Comparison of ENCODE assay signal across 8 mouse cellular contexts in genomic region chr1:66700149-66700692, GRCm38 (mm10). TPM values are rescaled to one million over a fixed set of nuclear protein-coding genes. Genes with fewer than 3 reads are reported as not detected.
A peak's percentile ranks its signal among the peaks of the same experiment; 100 is the strongest.
DNase-seq lines count a peak whose midpoint lies in the region; ATAC-seq and TF ChIP-seq lines count a peak whose summit lies in the region.

No protein-coding gene starts in this region.

- peaks cover 16% of the 10 kb centered on the region for H3K79me3 ChIP-seq in C2C12 (ENCODE audit: low read depth)

- H3K79me2 ChIP-seq in C2C12 (ENCODE audit: control insufficient read depth, insufficient read depth) = peaks cover 45% of the 10 kb centered on the region

- H3K9me3 ChIP-seq in forebrain, embryonic 16.5 days (ENCODE audit: control insufficient read depth, low read length) = no peaks in the 10 kb centered on the region
- H3K9me3 ChIP-seq in liver, postnatal 0 days (ENCODE audit: low read length) = no peaks in the 10 kb centered on the region

- H3ac ChIP-seq in C2C12 (ENCODE audit: control insufficient read depth, insufficient read length, low read depth) = no peak overlapping the region

- peak overlapping the region; percentile 45 for H3K4me2 ChIP-seq in forebrain, embryonic 16.5 days (ENCODE audit: low read length)
- peak overlapping the region; percentile 84 for H3K4me2 ChIP-seq in liver, postnatal 0 days (ENCODE audit: low read depth, low read length)

- H3K4me3 ChIP-seq in C2C12 (ENCODE audit: insufficient read depth, poor library complexity, severe bottlenecking) = peak overlapping the region; percentile 61
- H3K4me3 ChIP-seq in forebrain, embryonic 16.5 days (replicated peaks; ENCODE audit: low read length) = peak overlapping the region; percentile 85
- peak overlapping the region; percentile 88 for H3K4me3 ChIP-seq in liver, postnatal 0 days (ENCODE audit: low read depth, low read length)

- no peak; the same call in 1 of the 2 replicates for ATAC-seq in forebrain, embryonic 16.5 days
- peak; percentile 6; the same call in 1 of the 2 replicates for ATAC-seq in liver, postnatal 0 days

- intact Hi-C loops in left cerebral cortex, postnatal 25 days (cut with DNase I) = loop anchor here (5.0 kb wide), 1 partner anchor 117 kb away; the partner anchor contains the start of gene Kansl1l

- TF ChIP-seq EP300 in liver, postnatal 0 days (IDR thresholded peaks at IDR 0.05; ENCODE audit: low read depth) = no peak

- peaks cover 9% of the 10 kb centered on the region for H3K4me1 ChIP-seq in forebrain, embryonic 16.5 days (replicated peaks; ENCODE audit: control insufficient read depth, insufficient read depth, low read length)
- H3K4me1 ChIP-seq in liver, postnatal 0 days (ENCODE audit: insufficient read depth) = peaks cover 15% of the 10 kb centered on the region

- no peak overlapping the region for H3K9ac ChIP-seq in forebrain, embryonic 16.5 days (replicated peaks; ENCODE audit: low read depth, low read length)
- H3K9ac ChIP-seq in liver, postnatal 0 days (replicated peaks) = no peak overlapping the region; the same call in 1 of the 2 replicates

- H3K27me3 ChIP-seq in C2C12 (ENCODE audit: control insufficient read depth, insufficient read depth, insufficient read length) = no peaks in the 10 kb centered on the region
- H3K27me3 ChIP-seq in forebrain, embryonic 16.5 days (replicated peaks; ENCODE audit: control insufficient read depth, insufficient read depth, low read length) = no peaks in the 10 kb centered on the region
- no peaks in the 10 kb centered on the region for H3K27me3 ChIP-seq in liver, postnatal 0 days (ENCODE audit: insufficient read depth, low read length)

- H3K36me3 ChIP-seq in C2C12 (ENCODE audit: control insufficient read depth, insufficient read depth) = no peaks in the 10 kb centered on the region
- no peaks in the 10 kb centered on the region for H3K36me3 ChIP-seq in forebrain, embryonic 16.5 days (ENCODE audit: control insufficient read depth, insufficient read depth)
- no peaks in the 10 kb centered on the region; the same call in 1 of the 2 replicates for H3K36me3 ChIP-seq in liver, postnatal 0 days (replicated peaks; ENCODE audit: insufficient read depth, low read length)

- DNase-seq in 416B (ENCODE audit: low read depth) = peak; percentile 60
- DNase-seq in liver, postnatal 0 days = no peak
- no peak for DNase-seq in left cerebral cortex, postnatal 25 days (ENCODE audit: low spot score in 2 of 2)
- no peak for DNase-seq in left cerebral cortex, adult 11 months (ENCODE audit: low spot score)
- DNase-seq in frontal cortex, adult 2 months (ENCODE audit: extremely low spot score in 1 of 2, low spot score in 1 of 2) = no peak
- no peak for DNase-seq in cerebellum, adult 8-10 months

- no peak overlapping the region for H3K27ac ChIP-seq in forebrain, embryonic 16.5 days (ENCODE audit: low read length)
- no peak overlapping the region for H3K27ac ChIP-seq in liver, postnatal 0 days (ENCODE audit: low read depth)

- no peak for TF ChIP-seq CTCF in C2C12 (IDR thresholded peaks at IDR 0.05; ENCODE audit: control insufficient read depth, insufficient read depth, insufficient read length)
- TF ChIP-seq CTCF in liver, postnatal 0 days (IDR thresholded peaks at IDR 0.05; ENCODE audit: low read depth) = no peak

- whole genome bisulfite sequencing in forebrain, embryonic 16.5 days = 45% methylated on average over 5 of the region's 5 CpGs
- WGBS in liver, postnatal 0 days (ENCODE audit: insufficient replicate concordance) = 49% methylated on average over 5 of the region's 5 CpGs

TF ChIP-seq in C2C12, 6 proteins besides CTCF, POLR2A, EP300 and RAD21:
- TF ChIP-seq MAX (IDR thresholded peaks at IDR 0.05) = no peak
- no peak for TF ChIP-seq MYOD1 (IDR thresholded peaks at IDR 0.05; ENCODE audit: control insufficient read depth, insufficient read length, low read depth)
- no peak for TF ChIP-seq FOSL1 (IDR thresholded peaks at IDR 0.05; ENCODE audit: insufficient read depth, low read length, poor library complexity, severe bottlenecking)
- TF ChIP-seq USF1 (IDR thresholded peaks at IDR 0.05; ENCODE audit: low read depth) = no peak

RNA-seq across cellular contexts. Expression of gene Rpe, which starts 0.4 kb away (rescaled TPM):
- 8.2 TPM for polyA plus RNA-seq in C2C12 (2012; fragmentation: generic; extraction: Trizol)
- polyA plus RNA-seq in forebrain, embryonic 16.5 days (2015; fragmentation: Nextera tagmentation; extraction: Ambion mirVana) = 39.4 and 43.8 TPM in 2 replicates
- 18.1 and 19.2 TPM in 2 replicates for polyA plus RNA-seq in liver, postnatal 0 days (2015; fragmentation: Nextera tagmentation; extraction: Ambion mirVana)
- 10 to 100 TPM; 32.7 to 34.8 TPM for total RNA-seq in left cerebral cortex, postnatal 25 days (2021)
- polyA plus RNA-seq in frontal cortex, adult 2 months (2012; rRNA removed) = 26.1 and 26.5 TPM in 2 replicates
